Mouse (Mus musculus): ENCODE data around the gene Mki67.

Gene Mki67

DNA sequence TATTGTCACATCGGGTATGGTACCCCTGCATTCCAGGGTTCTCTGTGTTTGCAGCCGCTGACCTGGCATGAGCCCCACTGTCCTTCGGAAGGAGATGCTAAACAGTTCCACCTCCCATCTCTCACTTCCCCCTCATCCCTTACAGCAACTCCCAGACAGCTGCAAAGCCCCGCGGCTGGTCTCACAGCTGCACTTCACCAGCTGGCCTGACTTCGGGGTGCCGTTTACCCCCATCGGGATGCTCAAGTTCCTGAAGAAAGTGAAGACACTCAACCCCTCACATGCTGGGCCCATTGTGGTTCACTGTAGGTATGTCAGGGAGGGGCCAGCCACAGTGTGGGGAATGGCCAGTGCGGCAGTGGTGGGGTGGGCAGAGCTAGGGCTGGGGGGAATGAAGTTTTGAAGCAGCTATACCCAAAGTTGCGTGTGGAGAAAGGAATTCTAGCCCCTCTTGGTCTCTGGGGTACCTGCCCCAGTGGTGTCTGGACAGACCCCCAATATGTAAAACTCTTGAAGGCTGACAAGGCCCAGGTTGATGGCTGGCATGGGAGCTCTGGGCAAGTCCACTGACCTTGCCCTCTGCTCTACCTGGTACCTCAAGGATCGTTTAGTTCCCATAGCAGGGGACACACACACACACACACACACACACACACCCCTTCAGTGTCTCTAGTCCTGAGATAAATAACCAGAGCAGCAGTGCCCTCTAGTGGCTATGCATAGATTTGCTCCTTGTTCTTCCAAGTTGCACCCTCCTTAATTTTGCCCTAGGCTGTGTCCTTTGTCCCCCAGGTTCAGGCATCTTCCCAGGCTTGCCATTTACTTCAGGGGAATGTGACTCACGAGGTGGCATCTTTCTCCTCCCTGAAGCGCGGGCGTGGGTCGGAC, 47.1 kb downstream of the Mki67 start:
- peak in 1 of 2 experiments; percentile 39 for DNase-seq (ENCODE audit: low spot score in 2 of 2)

DNA sequence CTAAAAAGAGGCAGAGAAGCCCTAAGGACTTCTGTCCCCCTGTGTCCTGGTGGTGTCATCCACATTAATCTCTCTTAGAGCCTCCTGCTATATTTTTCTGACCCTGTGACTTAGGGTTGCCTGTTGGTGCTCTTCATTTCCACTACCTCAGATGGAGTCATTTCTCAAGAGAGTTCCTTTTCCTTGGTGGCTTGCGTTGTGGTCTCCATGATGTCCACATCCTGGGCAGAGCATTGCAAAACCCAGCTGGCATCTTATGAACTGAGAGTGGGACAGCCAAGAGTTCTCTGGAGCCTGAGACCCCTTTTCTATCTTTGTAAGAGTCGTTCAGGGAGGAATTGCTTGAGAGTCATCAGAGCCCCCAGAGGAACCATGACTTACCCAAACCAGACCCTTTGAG, 49.8 kb downstream of the Mki67 start:
- no peak for DNase-seq (ENCODE audit: low spot score in 2 of 2)

DNA sequence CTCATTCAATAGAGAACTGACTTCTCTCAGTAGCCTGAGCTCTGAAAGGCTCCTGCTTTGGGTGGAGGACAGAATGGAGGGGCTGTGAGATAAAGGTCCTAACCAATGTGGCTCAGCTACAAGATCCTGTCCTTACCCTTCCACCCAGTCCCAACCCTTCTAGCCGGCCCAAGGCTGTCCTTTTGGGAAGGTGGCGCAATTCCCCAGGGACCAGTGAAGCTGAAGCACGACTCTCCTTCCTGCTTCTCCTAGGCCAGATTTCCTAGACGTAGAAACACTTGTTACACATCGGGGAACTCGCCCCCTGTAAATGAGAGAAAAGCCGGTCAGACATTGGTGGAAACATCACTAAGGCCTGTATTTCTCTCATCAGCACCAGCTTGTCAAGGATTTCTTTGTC, 52.0 kb downstream of the Mki67 start:
- peak in 1 of 2 experiments; percentile 31 for DNase-seq (ENCODE audit: low spot score in 2 of 2)

DNA sequence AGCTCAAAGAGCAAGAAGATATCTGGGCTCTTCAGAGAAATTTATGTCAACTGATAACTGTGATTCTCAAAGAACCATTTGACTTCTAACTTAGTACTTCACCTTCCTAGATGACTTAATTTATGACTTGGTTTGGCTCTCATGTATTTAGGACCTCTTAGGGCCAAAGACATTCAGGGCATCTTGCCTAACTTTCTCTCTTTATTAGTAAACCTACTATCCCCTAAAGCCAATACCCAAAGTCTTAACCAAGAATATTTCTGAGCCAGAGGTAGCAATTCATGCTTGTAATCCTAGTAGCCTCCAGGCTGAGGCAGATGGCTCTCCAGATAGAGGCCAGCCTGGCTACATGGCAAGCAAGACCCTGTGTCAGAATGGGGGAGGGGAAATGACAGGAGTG, 55.8 kb downstream of the Mki67 start:
- DNase-seq (ENCODE audit: low spot score in 2 of 2): no peak

DNA sequence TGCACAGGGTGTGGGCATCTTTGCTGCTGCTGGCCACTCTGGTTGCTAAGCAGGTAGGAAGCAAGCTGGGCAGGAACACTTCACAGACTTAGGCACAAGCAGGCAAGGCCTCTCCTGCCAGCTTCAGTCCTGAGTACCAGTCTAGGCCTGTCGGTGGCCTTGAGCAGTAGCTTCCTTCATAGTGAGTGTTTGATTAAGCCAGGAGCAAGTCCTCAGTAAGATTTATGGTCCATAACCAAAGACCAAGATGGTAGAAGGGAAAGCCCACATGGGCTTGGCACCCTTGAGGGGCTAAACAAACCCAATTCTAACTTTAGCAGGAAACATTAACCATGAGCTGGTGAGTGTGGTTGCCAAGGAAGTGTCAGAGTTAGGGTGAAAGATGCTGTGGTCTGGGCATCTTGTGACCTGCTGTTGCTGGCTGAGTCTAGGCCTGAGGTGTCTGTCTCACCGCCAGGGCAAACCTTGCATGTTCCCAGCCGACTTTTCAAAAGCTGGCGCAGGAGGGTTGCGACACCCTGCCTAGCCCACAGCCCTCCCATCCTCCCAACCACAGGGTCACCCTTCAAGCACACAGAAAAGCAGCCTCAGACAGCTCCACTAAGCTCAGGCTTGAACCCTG, 56.7 kb downstream of the Mki67 start:
- DNase-seq (ENCODE audit: low spot score in 2 of 2): peak in 1 of 2 experiments; percentile 13

DNA sequence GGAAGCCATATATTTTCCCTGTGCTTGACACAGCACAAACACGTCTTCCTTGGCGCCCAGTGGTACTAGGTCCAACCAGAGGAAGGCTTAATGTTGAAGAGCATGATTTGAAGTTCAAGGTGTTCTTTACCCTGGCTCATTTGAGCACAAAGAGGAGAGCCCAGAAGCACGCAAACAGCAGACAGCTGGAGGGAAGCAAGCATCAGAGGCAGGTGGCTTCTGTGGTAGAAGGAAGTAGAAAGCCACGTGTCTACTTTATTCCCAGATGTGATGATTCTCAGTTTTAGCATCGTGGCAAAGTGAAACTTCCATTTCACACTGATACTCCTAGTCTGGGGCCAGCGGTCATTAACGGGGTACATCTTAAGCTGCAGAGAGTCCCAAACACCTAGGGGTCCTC, 58.0 kb downstream of the Mki67 start:
- no peak for DNase-seq (ENCODE audit: low spot score in 2 of 2)

DNA sequence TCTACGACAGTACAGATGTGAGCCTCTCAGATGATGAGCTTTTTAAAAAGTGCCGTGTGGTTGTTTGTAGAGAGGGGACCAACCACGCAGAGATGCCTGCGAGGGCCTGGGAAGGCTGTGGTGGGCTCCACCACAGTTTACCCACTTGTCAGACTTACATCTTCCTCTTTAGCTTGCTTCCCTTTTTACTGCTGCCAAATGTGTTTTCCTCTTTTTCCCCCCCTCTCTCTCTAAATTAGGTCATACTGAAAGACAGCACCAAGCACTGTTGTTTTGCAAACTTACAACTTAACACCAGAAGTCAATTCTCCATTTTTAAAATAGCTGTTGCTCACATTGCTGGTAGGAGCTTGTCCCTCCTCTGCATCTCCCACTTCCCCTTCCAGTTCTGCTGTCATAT, 61.0 kb downstream of the Mki67 start:
- no peak for DNase-seq (ENCODE audit: low spot score in 2 of 2)

DNA sequence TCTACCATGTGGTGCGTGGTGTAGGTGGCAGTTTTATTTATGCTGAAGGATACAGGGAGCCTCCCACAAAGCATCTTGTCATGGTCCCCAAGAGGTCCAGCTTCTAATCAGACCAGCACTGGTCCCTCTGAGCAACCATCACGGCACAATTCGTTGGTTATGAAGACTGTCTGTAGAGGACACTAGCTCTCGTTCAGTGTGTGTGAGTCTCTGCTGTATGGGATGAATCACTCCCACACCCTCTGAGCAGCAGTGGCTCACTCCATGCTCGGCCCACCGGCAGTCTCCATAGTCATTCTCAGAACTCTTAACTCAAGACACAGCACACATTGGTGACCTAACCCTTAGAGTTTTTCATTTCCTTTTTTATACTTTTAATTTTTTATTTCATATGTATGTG, 61.9 kb downstream of the Mki67 start:
- DNase-seq (ENCODE audit: low spot score in 2 of 2): no peak

DNA sequence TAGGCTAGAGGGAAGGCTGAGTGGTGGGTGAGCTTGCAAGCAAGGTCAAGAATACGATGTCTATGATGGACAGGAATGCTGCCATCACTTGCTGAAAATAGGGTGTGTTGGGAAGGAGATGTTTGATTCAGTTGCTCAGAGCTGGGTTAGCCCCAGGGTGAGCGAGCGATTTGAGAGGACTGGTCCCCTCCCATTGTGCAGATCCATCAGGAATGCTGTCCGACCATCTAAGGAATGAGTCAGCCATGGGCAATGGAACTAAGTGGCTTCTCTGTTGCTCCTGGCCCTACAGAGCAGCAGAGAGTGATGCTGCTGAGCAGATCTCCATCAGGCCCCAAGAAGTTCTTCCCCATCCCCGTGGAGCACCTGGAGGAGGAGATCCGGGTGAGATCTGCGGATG, 62.6 kb downstream of the Mki67 start:
- no peak for DNase-seq (ENCODE audit: low spot score in 2 of 2)

DNA sequence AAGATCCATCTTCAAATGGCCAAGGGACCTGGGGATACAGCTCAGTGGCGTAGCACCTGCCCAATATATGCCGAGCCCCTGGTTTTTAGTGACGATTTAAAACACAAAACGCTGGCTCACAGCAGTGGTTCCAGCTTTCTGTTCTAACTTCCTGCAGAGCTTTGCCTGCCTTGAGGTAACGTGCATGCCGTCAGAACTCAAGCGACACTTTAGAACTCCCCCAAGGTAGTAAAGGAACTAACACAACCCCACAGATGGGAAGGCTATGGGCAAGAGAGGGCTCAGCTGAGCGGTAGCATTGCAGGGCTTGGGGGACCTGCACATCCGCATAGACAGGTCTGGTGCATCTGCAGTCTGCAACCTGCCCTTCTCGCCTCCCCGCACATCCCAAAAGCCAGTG, 63.4 kb downstream of the Mki67 start:
- no peak for DNase-seq (ENCODE audit: low spot score in 2 of 2)

DNA sequence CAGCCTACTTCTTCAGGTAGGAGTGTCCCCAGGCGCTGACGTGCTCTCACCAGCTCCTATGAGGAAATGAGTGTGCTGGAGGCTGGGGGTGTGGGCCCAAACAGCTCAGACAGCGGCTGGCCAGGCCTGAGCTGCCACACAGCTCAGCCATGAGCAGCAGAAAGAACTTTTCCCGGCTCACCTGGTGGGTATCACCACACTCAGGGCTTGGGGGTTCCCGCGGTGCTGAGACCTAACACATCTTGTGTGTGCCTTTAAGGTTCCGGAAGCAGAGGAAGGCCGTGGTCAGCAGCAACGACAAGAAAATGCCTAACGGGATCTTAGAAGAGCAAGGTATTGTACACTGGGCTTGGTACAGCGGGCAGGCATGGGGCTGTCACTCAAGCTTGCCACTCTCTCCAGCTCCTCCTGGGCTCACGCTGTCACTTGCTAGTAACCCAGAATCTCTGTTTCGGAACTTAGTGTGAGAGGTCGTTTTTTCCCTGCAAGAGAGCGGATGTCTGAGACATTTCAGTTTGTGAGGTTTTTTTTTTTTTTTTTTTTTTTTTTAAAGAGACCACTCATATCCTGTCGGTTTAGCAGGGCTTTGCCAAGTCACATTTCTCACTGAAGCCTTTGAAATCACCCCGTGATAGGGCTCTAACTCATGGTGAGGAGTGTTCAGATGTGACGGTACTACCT, 64.2 kb downstream of the Mki67 start:
- peak; percentile 28 to 42 for DNase-seq (ENCODE audit: low spot score in 2 of 2)

DNA sequence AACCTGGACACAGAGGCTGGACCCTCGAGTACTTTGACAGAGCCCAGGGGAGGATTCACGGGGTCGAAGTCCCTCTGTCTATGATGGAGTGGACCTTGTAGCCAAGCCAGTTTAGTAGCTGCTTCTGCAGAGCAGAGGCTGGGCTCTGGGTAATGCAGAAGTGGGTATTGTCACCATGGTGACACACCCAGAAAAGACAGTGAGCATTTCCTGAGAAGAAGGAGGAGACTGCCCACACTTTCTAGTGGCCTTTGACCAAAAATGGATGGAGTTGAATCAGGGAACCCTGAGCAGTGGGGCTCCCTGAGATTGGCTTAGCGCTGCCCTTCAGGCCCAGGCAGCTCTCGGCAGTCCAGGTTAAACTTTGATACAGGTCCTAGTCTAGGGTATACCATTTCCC, 66.1 kb downstream of the Mki67 start:
- no peak for DNase-seq (ENCODE audit: low spot score in 2 of 2)

DNA sequence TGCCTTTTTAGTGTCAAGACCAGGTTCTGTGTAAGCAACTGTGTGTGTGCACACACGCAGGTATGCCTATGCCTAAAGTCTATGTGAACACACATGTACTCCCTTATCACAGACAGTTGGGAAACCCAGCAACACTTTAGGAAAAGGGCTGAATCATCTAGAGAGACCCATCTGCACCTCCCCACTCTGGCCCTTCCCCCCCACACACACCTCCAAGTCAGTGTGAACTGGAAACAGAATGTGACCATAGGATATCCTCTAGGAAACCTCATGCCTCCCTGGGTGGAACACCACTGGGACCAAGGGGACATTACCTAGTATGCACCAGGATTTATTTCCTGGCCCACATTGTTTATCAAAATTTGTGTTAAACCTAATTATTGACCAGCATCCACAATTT, 66.9 kb downstream of the Mki67 start:
- no peak for DNase-seq (ENCODE audit: low spot score in 2 of 2)

DNA sequence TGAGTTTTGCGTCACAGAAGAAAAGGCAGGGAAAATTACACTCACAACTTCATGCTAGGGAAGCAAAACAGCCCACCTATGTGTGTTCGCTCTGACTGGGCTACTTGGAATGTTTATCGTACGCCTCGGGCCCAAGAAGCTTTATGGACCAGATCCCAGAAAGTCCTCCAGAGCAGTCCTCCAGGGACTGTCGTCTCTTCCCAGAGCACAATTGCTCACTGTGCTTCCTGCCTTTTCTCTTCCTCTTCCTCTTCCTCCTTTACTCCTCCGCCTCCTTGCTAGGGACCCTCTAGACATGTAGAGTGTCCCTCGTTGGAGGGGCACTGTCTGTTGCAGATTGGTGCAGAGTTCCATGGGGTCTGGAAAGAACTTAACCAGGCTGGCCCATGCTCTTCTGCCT, 67.3 kb downstream of the Mki67 start:
- DNase-seq (ENCODE audit: low spot score in 2 of 2): no peak

DNA sequence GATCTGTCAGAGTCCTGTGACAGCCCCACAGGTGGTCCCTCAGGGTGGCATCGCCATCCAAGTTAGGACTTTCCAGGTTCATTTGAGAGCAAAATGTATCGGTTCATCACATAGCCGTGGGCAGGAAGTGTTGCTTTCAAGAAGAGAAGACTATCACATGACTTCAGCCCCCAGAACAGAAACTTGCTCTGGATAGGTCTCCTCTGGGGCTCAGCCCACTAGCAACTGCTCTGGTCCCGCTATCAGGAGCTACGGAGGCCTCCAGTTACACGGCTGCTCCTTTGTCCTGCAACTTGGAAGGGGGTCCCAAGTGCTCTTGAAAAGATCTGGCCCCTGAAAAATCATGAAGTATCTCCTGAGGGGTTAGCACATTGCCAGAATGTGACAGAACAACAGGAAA, 69.2 kb downstream of the Mki67 start:
- no peak for DNase-seq (ENCODE audit: low spot score in 2 of 2)

DNA sequence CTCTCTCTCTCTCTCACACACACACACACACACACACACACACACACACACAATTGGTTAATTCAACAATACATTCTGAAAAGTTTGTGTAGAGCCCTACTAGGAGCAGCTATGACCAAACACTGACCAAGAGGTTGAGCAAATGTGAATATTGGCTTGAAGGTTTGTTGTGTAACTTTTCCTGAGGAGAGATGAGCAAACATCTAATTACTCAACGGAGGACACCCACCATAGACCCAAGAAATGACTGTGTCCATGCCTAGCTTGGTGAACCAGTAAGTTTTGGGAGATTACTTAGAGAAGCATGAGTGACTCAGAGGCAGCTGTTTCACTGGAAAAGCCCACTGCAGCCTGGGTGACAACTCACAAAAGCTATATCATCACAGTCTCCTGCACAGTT, 71.7 kb downstream of the Mki67 start:
- no peak for DNase-seq (ENCODE audit: low spot score in 2 of 2)

DNA sequence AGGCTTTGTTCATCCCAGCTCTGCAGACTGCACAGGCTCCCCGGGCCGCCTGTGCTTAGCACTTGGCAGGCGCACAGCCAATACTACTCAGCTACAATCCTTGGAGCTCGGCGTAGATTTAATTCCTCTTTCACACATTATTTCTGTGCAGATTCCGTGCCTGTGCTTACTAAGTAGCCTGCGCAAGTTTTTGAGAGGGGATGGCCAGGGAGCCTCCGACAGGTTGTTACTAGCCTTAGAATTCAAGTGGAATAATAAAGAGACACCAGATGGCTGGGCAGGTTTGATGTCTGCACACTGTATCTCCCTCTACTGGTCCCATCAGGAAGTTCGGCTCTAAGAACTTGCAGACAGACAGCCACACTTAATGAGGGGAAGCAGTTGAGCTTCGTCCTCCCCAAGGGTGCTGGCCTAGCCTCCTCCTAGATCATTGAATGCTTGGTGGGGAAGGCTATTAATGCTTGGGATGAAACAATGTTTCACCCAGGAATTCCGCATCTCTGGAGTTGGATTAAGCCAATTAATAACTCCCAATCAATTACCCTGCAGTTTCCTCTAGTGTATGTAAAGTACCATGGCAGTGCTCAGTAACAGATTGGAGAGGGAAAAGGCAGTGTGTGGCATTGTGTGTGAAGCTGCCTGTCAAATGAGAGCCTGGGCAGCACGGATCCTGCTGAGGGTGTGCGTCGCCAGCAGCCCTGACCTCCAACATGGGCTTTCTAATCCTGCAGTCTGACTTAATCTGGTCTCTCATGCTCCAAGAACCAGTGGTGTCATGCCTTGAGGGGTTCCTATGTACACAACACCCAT, 74.3 kb downstream of the Mki67 start:
- DNase-seq (ENCODE audit: low spot score in 2 of 2): no peak

Measured in urinary bladder, postnatal 36 days (tissue).